Mouse (Mus musculus) stomach, postnatal 0 days (tissue): ENCODE results near the gene Foxc2. TPM values are rescaled to one million over a fixed set of nuclear protein-coding genes. Genes with fewer than 3 reads are reported as not detected.
A peak's percentile ranks its signal among the peaks of the same experiment; 100 is the strongest.

Experiments used
- ATAC-seq: fragments of 200-750 bp; cut with Nextera tagmentation; 2 replicates; pipeline ENCODE4 v1.8.0; 2017; ENCODE audit not compliant: low FRiP score, low TSS enrichment
- DNase-seq: peaks from one replicate; pipeline ENCODE4 v3.0.0-alpha.2; 2016; ENCODE audit warnings: low spot score
- H3K27ac ChIP-seq: fragments of 300-500 bp; sonication (generic); replicated peaks from 2 replicates; pipeline ENCODE4 v1.5.1; 2014; ENCODE audit warnings: mild to moderate bottlenecking, control low read depth
- H3K27me3 ChIP-seq: fragments of 300-500 bp; sonication (generic); 2 replicates; pipeline ENCODE4 v1.6.1; 2014; ENCODE audit warnings: low read length; ENCODE audit not compliant: control insufficient read depth, insufficient read depth
- H3K36me3 ChIP-seq: fragments of 300-500 bp; sonication (generic); 2 replicates; pipeline ENCODE4 v1.6.1; 2014; ENCODE audit warnings: low read length, mixed read lengths; ENCODE audit not compliant: control insufficient read depth, insufficient read depth
- H3K4me1 ChIP-seq: fragments of 300-500 bp; sonication (generic); replicated peaks from 2 replicates; pipeline ENCODE4 v1.6.1; 2014; ENCODE audit warnings: antibody characterized with exemption; ENCODE audit not compliant: control insufficient read depth, insufficient read depth
- H3K4me2 ChIP-seq: fragments of 300-500 bp; sonication (generic); replicated peaks from 2 replicates; pipeline ENCODE4 v1.6.1; 2014; ENCODE audit warnings: low read depth, mild to moderate bottlenecking, control low read depth, moderate library complexity
- H3K4me3 ChIP-seq: fragments of 300-500 bp; sonication (generic); 2 replicates; pipeline ENCODE4 v1.5.1; 2014; ENCODE audit warnings: low read depth, low read length, control low read depth
- H3K9ac ChIP-seq: fragments of 300-500 bp; sonication (generic); 2 replicates; pipeline ENCODE4 v1.6.1; 2014; ENCODE audit warnings: mild to moderate bottlenecking, low read length, control low read depth, mixed read lengths
- H3K9me3 ChIP-seq: fragments of 300-500 bp; sonication (generic); 2 replicates; pipeline ENCODE4 v1.6.1; 2016; ENCODE audit warnings: low read length; ENCODE audit not compliant: control insufficient read depth
- CTCF ChIP-seq: IDR thresholded peaks from 2 replicates; pipeline ENCODE4 v1.5.1; 2016; ENCODE audit warnings: antibody characterized with exemption, low read depth, mild to moderate bottlenecking, moderate library complexity
- EP300 ChIP-seq: optimal IDR thresholded peaks from 2 replicates; pipeline ENCODE3; 2016; ENCODE audit warnings: antibody characterized with exemption
- WGBS: fragments of 180-500 bp; shearing (Covaris S2); extraction: QIAGEN DNeasy Blood & Tissue Kit; methylation state at CpG from one replicate; pipeline ENCODE4 v1.1.7; 2014; 5-methylcytosine and 5-hydroxymethylcytosine counted together
- polyA plus RNA-seq: library from polyadenylated mRNA; unstranded; fragments of >200 nt; fragmentation: Nextera tagmentation; extraction: Ambion mirVana; gene quantifications from 2 replicates; pipeline ENCODE4 v1.2.1, GENCODE M21; 2015

The Foxc2 gene
- polyA plus RNA-seq, 1 experiment from 2014 or later, result 0.40 TPM

DNA sequence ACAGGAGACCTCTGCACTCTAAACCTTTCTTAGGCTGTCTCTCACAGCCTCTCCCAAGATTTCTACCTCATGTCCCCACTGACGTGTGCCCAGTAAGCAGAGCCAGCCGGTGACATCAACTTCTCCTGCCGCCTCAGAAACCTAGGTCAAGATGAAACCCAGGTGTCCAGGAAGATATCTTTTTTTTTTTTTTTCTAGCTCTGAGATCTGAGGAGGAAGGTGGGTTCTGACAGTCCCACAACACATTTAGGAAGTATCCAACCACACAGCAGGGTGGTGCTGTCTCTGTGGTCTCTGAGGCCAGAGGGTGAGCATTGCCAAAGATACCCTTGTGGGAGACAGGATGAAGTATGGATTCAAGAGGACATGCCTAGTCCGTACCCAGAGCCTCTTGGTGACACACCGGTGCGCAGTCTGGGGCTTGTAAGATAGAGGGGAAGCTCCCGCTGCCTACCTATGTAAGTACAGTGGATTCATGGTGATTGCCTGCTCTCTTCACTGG, 41.1 kb downstream of the Foxc2 start:
- Histone ChIP-seq H3K27me3 (no peaks in the 10 kb centered on the region; the same call in 1 of the 2 replicates), H3K4me3 (no peak overlapping the region), H3K9me3 (no peaks in the 10 kb centered on the region), H3K9ac (no peak overlapping the region), H3K4me2 (no peak overlapping the region), H3K36me3 (no peaks in the 10 kb centered on the region), H3K27ac (no peak overlapping the region), H3K4me1 (no peaks in the 10 kb centered on the region)
- TF ChIP-seq EP300 (no peak), CTCF (no peak)
- DNase-seq (no peak), ATAC-seq (no peak)
- WGBS, result 82% methylated on average over 7 of the region's 7 CpGs

GRCm38 (mm10) chr8:121158812-121159211, 42.8 kb downstream of the Foxc2 start:
- Histone ChIP-seq H3K9me3 (no peaks in the 10 kb centered on the region), H3K4me2 (no peak overlapping the region), H3K27me3 (no peaks in the 10 kb centered on the region; the same call in 1 of the 2 replicates), H3K4me1 (no peaks in the 10 kb centered on the region), H3K36me3 (no peaks in the 10 kb centered on the region), H3K9ac (no peak overlapping the region), H3K27ac (no peak overlapping the region), H3K4me3 (no peak overlapping the region)
- TF ChIP-seq CTCF (no peak), EP300 (no peak)
- no peak for DNase-seq
- WGBS, result 62% methylated on average over 13 of the region's 13 CpGs
- ATAC-seq, result no peak

DNA sequence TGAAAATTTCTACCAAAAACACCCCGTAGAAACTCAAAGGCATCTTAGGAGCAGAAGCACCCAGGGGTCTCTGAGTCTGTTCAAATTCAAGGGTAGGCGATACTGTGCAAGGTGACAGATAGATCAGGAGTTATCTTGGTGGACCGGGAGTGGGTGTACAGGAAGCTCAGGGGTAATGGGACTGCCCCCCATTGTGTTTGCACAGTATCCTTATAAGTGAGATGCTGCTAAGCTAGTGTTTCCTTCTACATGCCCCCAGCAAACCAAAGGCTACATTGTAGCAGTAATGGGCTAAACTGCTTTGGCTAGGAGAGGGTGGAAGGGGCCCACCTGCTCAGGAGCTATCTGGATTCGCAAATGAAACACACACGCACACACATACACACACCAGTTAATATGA, 45.5 kb downstream of the Foxc2 start:
- no peak overlapping the region for H3K4me2 ChIP-seq
- no peaks in the 10 kb centered on the region; the same call in 1 of the 2 replicates for H3K27me3 ChIP-seq
- no peaks in the 10 kb centered on the region for H3K9me3 ChIP-seq
- no peak overlapping the region for H3K27ac ChIP-seq
- no peak for TF ChIP-seq EP300
- TF ChIP-seq CTCF, result no peak
- ATAC-seq (no peak), DNase-seq (no peak)
- H3K4me1 ChIP-seq, result no peaks in the 10 kb centered on the region
- H3K36me3 ChIP-seq, result no peaks in the 10 kb centered on the region
- WGBS, result 86% methylated on average over 5 of the region's 5 CpGs
- no peak overlapping the region for H3K4me3 ChIP-seq
- H3K9ac ChIP-seq, result no peak overlapping the region

DNA sequence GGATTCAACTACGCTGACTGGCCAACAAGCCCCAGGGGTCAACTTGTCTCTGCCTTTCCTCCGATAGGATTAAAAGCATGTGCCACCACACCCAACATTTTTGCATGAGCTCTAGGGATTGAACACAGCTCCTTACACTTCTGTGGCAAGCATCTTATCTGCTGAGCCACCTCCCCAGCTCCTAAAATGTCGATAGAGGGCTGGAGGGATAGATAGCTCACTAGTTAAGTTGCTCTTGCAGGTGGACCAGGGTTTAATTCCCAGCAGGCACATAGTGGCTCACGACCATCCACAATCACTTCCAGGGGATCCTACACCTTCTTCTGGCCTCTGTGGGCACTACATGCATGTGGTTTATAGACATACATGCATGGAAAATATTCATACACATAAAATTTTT, 46.4 kb downstream of the Foxc2 start:
- TF ChIP-seq CTCF (no peak), EP300 (no peak)
- WGBS, result 74% methylated on average over 4 of the region's 4 CpGs

GRCm38 (mm10) chr8:121162906-121163695, 47.1 kb downstream of the Foxc2 start:
- TF ChIP-seq CTCF (no peak), EP300 (no peak)
- no peaks in the 10 kb centered on the region for H3K4me1 ChIP-seq
- no peak overlapping the region for H3K9ac ChIP-seq
- no peak overlapping the region for H3K4me2 ChIP-seq
- no peaks in the 10 kb centered on the region for H3K9me3 ChIP-seq
- H3K4me3 ChIP-seq, result no peak overlapping the region
- no peak overlapping the region for H3K27ac ChIP-seq
- no peaks in the 10 kb centered on the region for H3K36me3 ChIP-seq
- WGBS, result 58% methylated on average over 11 of the region's 11 CpGs
- no peaks in the 10 kb centered on the region; the same call in 1 of the 2 replicates for H3K27me3 ChIP-seq
- DNase-seq (no peak), ATAC-seq (no peak)

More for the DNA sequence above, 46.4 kb downstream of the Foxc2 start:
- DNase-seq (no peak), ATAC-seq (no peak)
- Histone ChIP-seq H3K36me3 (no peaks in the 10 kb centered on the region), H3K27ac (no peak overlapping the region), H3K27me3 (no peaks in the 10 kb centered on the region; the same call in 1 of the 2 replicates), H3K9me3 (no peaks in the 10 kb centered on the region), H3K9ac (no peak overlapping the region), H3K4me1 (no peaks in the 10 kb centered on the region), H3K4me3 (no peak overlapping the region), H3K4me2 (no peak overlapping the region)

DNA sequence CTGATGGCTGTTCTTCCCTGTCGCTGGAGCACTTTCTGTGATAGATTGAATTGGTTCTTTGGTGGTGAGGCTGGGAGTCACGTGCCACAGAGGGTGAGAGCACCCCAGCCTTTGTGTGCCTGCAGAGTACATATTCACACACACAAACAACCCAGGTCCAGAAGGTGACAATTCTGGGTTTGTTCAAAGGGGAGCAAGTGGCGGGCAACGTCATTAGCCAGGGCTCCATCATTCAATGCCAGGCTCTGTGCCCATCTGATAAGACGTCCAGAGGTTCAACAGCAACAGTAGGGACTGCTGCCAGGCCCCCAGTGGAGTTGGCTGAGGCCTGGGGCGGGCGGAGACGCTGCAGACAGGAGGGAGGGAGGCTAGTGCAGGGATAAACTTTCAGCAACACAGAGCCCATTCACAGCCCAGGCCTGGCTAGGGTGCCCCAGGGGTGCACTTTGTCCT, 48.1 kb downstream of the Foxc2 start:
- H3K9ac ChIP-seq, result no peak overlapping the region
- ATAC-seq (peak; percentile 60), DNase-seq (peak; percentile 64)
- WGBS, result 23% methylated on average over 8 of the region's 8 CpGs
- H3K4me2 ChIP-seq, result no peak overlapping the region
- H3K9me3 ChIP-seq, result no peaks in the 10 kb centered on the region
- no peak overlapping the region for H3K27ac ChIP-seq
- no peaks in the 10 kb centered on the region for H3K4me1 ChIP-seq
- no peak overlapping the region for H3K4me3 ChIP-seq
- no peaks in the 10 kb centered on the region for H3K36me3 ChIP-seq
- TF ChIP-seq CTCF (no peak), EP300 (no peak)
- no peaks in the 10 kb centered on the region; the same call in 1 of the 2 replicates for H3K27me3 ChIP-seq
